Mouse (Mus musculus) lung, postnatal 0 days (tissue): Measurements from ENCODE around the gene Eif3g.

ENCODE experiments used
- CTCF ChIP-seq: IDR thresholded peaks from 2 replicates; pipeline ENCODE4 v1.5.1; 2016; ENCODE audit warnings: antibody characterized with exemption, mild to moderate bottlenecking
- EP300 ChIP-seq: IDR thresholded peaks from 2 replicates; pipeline ENCODE4 v1.6.1; 2016; ENCODE audit warnings: antibody characterized with exemption, mild to moderate bottlenecking, control low read depth

DNA sequence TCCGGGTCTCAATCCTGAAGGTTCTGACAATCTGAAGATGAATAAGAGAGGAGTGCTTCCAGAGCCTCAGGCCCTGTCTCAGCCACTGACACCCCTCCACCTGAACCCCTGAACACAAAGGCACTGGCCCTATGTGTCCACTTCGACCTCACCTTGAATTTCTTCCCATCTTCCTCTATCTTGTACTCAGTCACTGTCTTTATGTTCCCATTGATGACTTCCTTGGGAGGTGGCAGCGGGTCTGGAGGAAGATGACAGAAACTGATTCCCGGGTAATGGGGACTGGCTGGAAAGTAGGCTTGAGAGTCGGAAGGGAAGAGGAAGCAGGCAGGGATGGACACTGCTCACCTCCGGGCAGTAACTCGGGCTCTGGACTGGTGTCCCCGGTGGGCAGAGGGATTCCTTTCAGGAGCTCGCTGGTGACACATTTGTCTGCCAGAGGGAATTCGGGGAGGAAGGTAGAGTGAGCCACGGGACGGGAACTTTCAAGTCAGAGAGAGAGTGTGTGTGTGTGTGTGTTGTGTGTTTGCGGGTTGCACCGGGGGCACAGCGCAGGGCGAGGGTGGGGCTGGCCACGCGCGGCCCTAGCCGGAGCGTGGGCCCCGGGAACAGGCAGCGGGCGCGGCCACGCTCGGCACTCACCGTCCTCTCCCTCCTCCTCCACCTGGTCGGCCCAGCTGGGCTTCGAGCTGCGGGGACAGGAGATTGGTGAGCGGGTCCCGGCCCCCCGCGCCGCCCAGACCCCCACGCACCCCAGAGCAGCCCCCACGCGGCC, 500 bp downstream of the Eif3g start:
- TF ChIP-seq CTCF: no peak
- TF ChIP-seq EP300: no peak
